Mouse (Mus musculus): ENCODE data around the gene Ush2a. TPM values are rescaled to one million over a fixed set of nuclear protein-coding genes. Genes with fewer than 3 reads are reported as not detected.

The Ush2a gene
- polyA plus RNA-seq, 1 experiment from 2014 or later, result 0.09 TPM

DNA sequence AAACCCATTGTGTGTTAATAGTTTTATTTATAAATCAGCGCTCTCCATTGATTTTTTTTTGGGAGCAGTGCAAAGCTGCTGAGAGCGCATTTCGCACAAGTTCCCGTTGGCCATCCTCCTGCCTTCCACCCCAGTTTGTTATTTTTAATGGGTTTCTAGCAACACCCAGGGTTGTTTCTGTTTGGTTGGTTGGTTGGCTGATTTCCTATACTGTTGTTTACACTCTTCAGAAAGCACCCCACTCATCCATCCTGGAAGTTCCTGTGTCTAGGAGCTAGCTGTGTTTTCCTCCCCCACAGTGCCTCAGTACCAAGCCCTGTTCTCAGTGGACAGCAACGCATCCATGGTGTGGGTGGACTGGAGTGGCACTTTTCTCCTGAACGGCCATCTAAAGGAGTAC lies 689.3 kb downstream of the Ush2a start:
- H3K4me1 ChIP-seq, result no peaks in the 10 kb centered on the region
- 85% methylated on average over 6 of the region's 6 CpGs for WGBS

DNA sequence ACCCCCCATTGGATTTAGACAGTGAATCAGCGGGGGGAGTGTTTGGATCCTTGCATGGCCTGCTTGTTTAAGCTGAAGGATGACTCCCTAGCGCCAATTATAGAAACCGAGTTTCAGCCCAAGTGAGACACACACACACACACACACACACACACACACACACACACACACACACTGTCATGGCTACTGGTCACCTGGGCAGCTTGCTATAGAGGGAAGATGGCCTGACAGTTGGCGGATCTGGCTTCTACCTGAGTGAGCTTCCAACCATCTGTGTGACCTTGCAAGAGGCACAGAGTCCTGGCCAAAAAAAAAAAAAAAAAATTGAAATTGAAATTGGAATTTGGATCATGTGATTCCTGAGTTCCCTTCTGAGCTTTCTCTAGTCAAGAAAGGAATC lies 690.7 kb downstream of the Ush2a start:
- Histone ChIP-seq H3K9ac (no peak overlapping the region), H3K36me3 (no peaks in the 10 kb centered on the region), H3K9me3 (no peaks in the 10 kb centered on the region), H3K27me3 (replicated peaks) (no peaks in the 10 kb centered on the region), H3K4me2 (no peak overlapping the region), H3K4me3 (replicated peaks) (no peak overlapping the region), H3K4me1 (no peaks in the 10 kb centered on the region), H3K27ac (no peak overlapping the region)
- 88% methylated on average over 4 of the region's 4 CpGs for WGBS
- no peak for ATAC-seq (ENCODE audit: insufficient read depth, low FRiP score, low read depth)

More for the DNA sequence above, 689.3 kb downstream of the Ush2a start:
- Histone ChIP-seq H3K4me3 (replicated peaks) (no peak overlapping the region), H3K4me2 (no peak overlapping the region), H3K27me3 (replicated peaks) (no peaks in the 10 kb centered on the region), H3K9ac (no peak overlapping the region), H3K9me3 (no peaks in the 10 kb centered on the region), H3K27ac (no peak overlapping the region), H3K36me3 (no peaks in the 10 kb centered on the region)
- ATAC-seq (ENCODE audit: insufficient read depth, low FRiP score, low read depth), result no peak

DNA sequence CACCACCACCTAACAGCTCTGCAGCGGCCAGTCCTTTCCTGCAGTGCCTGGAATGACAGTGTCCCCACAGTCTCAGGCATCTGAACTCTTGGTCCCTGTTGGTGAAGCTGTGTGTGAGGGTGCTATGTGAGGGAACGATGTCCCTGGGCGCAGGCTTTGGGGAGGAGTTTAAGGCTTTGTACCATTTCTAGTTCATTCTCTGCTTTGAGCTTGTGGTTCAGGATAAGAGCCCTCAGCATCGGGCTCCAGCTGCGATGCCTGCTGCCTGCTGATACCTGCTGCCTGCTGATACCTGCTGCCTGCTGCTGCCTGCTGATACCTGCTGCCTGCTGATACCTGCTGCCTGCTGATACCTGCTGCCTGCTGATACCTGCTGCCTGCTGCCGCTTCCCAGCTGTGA lies 711.3 kb downstream of the Ush2a start:
- peak; percentile 92 for ATAC-seq (ENCODE audit: insufficient read depth, low FRiP score, low read depth)
- H3K4me3 ChIP-seq (replicated peaks), result no peak overlapping the region
- H3K9me3 ChIP-seq, result no peaks in the 10 kb centered on the region
- H3K4me2 ChIP-seq, result no peak overlapping the region
- H3K27ac ChIP-seq, result no peak overlapping the region
- no peaks in the 10 kb centered on the region for H3K4me1 ChIP-seq
- H3K9ac ChIP-seq, result no peak overlapping the region
- H3K36me3 ChIP-seq, result peaks cover 35% of the 10 kb centered on the region
- WGBS, result 91% methylated on average over 6 of the region's 6 CpGs
- no peaks in the 10 kb centered on the region for H3K27me3 ChIP-seq (replicated peaks)

DNA sequence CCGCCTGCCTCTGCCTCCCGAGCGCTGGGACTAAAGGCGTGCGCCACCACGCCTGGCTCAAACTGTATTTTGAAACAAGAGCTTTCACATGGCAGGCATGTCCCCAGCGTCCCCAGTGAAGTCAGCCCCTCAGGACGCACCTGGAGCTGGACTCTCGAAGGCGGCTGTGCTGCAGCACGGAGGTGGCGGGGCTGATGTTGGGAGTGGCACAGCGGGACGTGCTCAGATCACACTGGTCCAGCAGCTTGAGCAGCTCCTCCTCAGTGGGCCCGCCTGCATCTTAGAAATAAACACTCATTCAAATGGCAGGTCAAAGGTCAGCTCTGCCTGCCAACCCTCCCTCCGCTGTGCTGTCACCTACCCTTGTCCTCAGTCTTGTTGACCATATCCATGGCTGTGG lies 712.1 kb downstream of the Ush2a start:
- H3K27me3 ChIP-seq (replicated peaks), result no peaks in the 10 kb centered on the region
- WGBS, result 87% methylated on average over 16 of the region's 16 CpGs
- no peak overlapping the region for H3K4me3 ChIP-seq (replicated peaks)
- no peaks in the 10 kb centered on the region for H3K9me3 ChIP-seq
- H3K4me2 ChIP-seq, result no peak overlapping the region
- no peak overlapping the region for H3K27ac ChIP-seq
- ATAC-seq (ENCODE audit: insufficient read depth, low FRiP score, low read depth), result peak; percentile 57; the same call in 1 of the 2 replicates
- no peak overlapping the region for H3K9ac ChIP-seq
- H3K36me3 ChIP-seq, result peaks cover 32% of the 10 kb centered on the region
- no peaks in the 10 kb centered on the region for H3K4me1 ChIP-seq

DNA sequence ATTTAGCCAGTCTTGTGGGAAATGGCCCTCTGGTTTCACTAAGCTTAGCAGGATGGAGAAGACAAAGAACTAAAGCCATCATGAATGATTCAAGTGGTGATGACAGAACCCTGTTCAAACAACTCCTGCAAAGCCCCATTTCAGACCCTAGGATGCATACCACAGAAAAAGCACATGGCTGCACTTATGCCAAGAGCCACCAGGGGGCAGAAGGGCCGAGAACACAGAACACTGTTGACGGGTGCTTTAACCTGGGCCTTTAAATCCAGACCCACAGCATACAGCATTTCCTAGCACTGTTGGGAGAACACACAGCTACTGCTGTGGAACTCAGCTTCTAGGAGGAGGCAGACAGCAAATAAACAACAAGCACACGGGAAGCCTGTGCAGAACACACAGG lies 718.2 kb downstream of the Ush2a start:
- H3K36me3 ChIP-seq, result peaks cover 41% of the 10 kb centered on the region

DNA sequence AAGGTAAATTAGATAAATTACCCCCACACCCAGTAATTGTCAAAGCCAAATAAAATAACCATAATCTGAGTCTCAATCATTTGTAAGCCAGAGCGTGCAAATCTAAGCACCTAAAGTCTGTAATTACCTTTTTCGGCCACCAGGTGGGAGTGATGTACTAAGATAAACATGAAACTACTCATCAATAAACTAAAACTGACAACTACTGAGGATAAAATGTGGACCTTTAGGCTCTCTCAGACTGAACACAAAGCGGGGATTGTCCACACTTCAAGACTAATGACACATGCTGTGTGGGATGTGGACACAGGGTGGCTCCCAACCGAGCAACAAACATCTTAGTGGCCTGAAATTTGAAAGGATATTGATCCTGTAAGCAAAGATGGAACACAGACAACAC lies 731.4 kb downstream of the Ush2a start:
- Histone ChIP-seq H3K4me1 (no peaks in the 10 kb centered on the region), H3K4me3 (replicated peaks) (no peak overlapping the region), H3K36me3 (peaks cover 28% of the 10 kb centered on the region), H3K4me2 (no peak overlapping the region), H3K27ac (no peak overlapping the region), H3K9ac (no peak overlapping the region), H3K9me3 (no peaks in the 10 kb centered on the region), H3K27me3 (replicated peaks) (no peaks in the 10 kb centered on the region)
- 38% methylated on average over 4 of the region's 4 CpGs for WGBS
- no peak for ATAC-seq (ENCODE audit: insufficient read depth, low FRiP score, low read depth)

More for the DNA sequence above, 718.2 kb downstream of the Ush2a start:
- Histone ChIP-seq H3K4me2 (no peak overlapping the region), H3K9me3 (no peaks in the 10 kb centered on the region), H3K27ac (no peak overlapping the region), H3K4me1 (no peaks in the 10 kb centered on the region), H3K9ac (no peak overlapping the region), H3K27me3 (replicated peaks) (no peaks in the 10 kb centered on the region), H3K4me3 (replicated peaks) (no peak overlapping the region)
- 24% methylated on average over 3 of the region's 3 CpGs for WGBS
- peak; percentile 65; the same call in 1 of the 2 replicates for ATAC-seq (ENCODE audit: insufficient read depth, low FRiP score, low read depth)

DNA sequence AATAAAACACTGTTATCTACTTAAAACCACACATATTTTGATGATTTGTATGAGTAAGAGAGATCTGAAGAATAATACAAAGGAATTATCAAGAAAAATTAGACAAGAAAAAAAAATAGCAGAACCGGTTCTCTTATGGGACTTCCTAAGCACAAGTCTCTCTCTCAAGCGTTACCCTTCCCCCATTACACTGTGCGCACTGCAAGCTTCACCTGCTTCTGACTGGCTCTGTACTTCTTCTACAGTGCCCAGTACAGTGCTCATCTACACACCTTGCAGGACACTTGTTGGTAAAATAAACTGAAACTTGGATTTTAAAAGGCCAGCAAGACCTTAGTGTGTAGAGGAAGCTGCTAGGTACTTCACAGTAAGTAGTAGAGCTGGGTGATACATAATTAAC lies 736.1 kb downstream of the Ush2a start:
- ATAC-seq (ENCODE audit: insufficient read depth, low FRiP score, low read depth), result no peak
- H3K36me3 ChIP-seq, result peaks cover 27% of the 10 kb centered on the region
- 90% methylated on average over 3 of the region's 3 CpGs for WGBS

DNA sequence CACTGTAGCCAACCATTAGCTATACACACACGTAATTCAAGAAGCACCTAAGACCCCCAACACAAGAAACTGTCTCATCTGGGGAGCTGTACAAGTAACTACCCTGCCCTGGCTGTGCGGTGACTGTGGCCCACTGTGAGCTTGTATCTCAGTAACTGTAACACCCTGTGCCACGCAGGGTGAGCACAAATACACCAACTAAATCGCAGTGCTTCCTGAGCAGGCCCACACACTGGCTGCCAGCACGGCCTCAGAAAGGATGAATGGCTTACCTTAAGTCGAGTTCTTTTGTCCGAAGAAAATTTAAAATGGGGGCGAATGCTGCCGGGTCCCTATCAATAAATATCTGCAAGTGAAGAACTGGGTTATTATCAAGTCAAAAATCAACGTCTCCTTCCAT lies 738.2 kb downstream of the Ush2a start:
- Histone ChIP-seq H3K4me3 (replicated peaks) (no peak overlapping the region), H3K4me1 (no peaks in the 10 kb centered on the region), H3K9ac (no peak overlapping the region), H3K27me3 (replicated peaks) (no peaks in the 10 kb centered on the region), H3K4me2 (no peak overlapping the region), H3K27ac (no peak overlapping the region), H3K9me3 (no peaks in the 10 kb centered on the region), H3K36me3 (peaks cover 27% of the 10 kb centered on the region)
- WGBS, result 88% methylated on average over 10 of the region's 10 CpGs
- no peak for ATAC-seq (ENCODE audit: insufficient read depth, low FRiP score, low read depth)

More for the DNA sequence above, 736.1 kb downstream of the Ush2a start:
- H3K27me3 ChIP-seq (replicated peaks), result no peaks in the 10 kb centered on the region
- no peak overlapping the region for H3K4me2 ChIP-seq
- no peak overlapping the region for H3K27ac ChIP-seq
- no peak overlapping the region for H3K4me3 ChIP-seq (replicated peaks)
- H3K9me3 ChIP-seq, result no peaks in the 10 kb centered on the region
- no peaks in the 10 kb centered on the region for H3K4me1 ChIP-seq
- no peak overlapping the region for H3K9ac ChIP-seq

DNA sequence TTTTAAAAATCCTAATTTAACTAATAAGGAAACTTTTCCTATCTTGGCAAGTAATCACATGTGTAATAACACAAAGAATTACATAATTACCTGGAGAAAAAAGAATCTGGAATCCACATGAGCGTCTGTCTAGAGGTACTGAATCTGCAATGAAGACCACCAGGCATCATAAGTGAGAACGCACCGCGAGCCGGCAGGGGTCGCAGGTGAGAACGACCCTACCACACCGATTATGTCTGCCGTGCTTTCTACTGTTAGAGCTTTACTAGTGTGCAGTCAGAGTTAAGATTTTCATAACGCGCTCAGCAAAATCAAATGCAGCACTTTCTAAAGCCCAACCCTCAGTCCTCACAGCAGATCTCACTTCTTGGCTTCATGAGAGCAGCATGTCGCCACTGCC lies 740.0 kb downstream of the Ush2a start:
- Histone ChIP-seq H3K9ac (no peak overlapping the region), H3K36me3 (peaks cover 16% of the 10 kb centered on the region), H3K4me2 (no peak overlapping the region), H3K27ac (no peak overlapping the region), H3K4me3 (replicated peaks) (no peak overlapping the region), H3K27me3 (replicated peaks) (no peaks in the 10 kb centered on the region), H3K4me1 (0 out of 2 replicates have a peak, but pooled peaks cover 5% of the 10 kb centered on the region), H3K9me3 (no peaks in the 10 kb centered on the region)
- WGBS, result 87% methylated on average over 12 of the region's 12 CpGs
- no peak for ATAC-seq (ENCODE audit: insufficient read depth, low FRiP score, low read depth)

DNA sequence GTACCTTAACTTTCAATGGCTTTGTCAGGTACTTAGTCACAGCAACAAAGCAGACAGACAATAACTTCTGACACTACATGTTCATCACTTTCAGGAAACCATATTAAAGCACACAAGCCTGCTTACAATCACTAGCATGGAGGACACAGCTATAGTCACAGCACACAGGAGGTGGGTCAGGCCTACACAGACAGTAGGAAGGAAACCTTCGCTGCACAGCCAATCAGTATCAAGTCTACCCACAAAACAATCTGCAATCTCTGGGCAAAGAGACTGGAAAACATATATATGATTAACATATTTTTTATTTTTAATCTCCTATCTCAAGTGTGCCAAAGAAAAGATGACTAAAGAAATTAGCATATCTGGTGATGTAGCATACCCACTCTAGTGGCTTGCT lies 743.0 kb downstream of the Ush2a start:
- Histone ChIP-seq H3K27me3 (replicated peaks) (no peaks in the 10 kb centered on the region), H3K4me3 (replicated peaks) (no peak overlapping the region), H3K9ac (no peak overlapping the region), H3K4me1 (0 out of 2 replicates have a peak, but pooled peaks cover 5% of the 10 kb centered on the region), H3K27ac (no peak overlapping the region), H3K36me3 (peaks cover 3% of the 10 kb centered on the region; the same call in 1 of the 2 replicates), H3K9me3 (no peaks in the 10 kb centered on the region), H3K4me2 (no peak overlapping the region)
- no peak for ATAC-seq (ENCODE audit: insufficient read depth, low FRiP score, low read depth)
- WGBS, result 95% methylated on average over 1 of the region's 1 CpGs

DNA sequence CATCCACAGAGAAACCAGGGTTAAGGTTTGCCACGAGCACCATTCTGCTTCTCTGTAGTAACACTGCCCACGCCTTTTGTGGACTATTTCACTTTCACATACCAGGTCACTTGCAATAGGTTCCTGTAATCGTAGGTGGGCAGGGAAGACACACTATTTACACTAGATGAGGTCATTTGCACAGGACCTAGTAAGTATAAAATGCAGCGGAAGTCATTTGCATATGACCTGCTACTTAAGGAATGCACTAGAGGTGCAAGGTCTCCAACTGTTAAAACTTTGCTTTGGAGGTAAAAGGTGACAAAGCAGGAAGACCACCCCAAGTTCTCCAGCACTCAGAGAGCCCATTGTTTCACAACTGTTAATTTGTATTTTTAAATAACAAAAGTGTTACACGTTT lies 744.4 kb downstream of the Ush2a start:
- Histone ChIP-seq H3K9me3 (no peaks in the 10 kb centered on the region), H3K4me1 (0 out of 2 replicates have a peak, but pooled peaks cover 5% of the 10 kb centered on the region), H3K9ac (peak overlapping the region; percentile 97; the same call in 1 of the 2 replicates), H3K4me2 (peak overlapping the region; percentile 76), H3K27ac (no peak overlapping the region), H3K36me3 (no peaks in the 10 kb centered on the region), H3K4me3 (replicated peaks) (peak overlapping the region; percentile 98), H3K27me3 (replicated peaks) (no peaks in the 10 kb centered on the region)
- ATAC-seq (ENCODE audit: insufficient read depth, low FRiP score, low read depth), result peak; percentile 48; the same call in 1 of the 2 replicates
- 41% methylated on average over 5 of the region's 5 CpGs for WGBS

DNA sequence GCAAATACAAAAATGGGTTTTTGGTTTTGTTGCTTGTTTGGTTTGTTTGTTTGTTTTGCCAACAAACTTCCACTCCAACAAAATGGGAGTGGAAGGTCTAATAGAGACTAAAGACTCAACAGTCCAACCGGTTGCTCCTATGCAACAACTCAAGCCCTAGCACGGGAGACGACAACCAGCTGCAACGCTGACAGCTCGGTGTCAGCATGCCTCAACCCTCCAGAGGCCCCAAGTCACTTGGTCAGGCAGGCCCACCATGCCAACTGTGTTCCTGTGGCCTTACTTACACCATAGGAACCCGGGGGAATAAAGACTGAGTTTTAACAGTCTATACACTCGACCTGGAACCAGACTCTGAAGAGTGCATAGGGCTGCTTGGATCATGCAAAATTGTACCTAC lies 745.0 kb downstream of the Ush2a start:
- WGBS, result 2% methylated on average over 7 of the region's 7 CpGs
- peak overlapping the region; percentile 98 for H3K4me3 ChIP-seq (replicated peaks)
- ATAC-seq (ENCODE audit: insufficient read depth, low FRiP score, low read depth), result no peak

More for the DNA sequence above, 745.0 kb downstream of the Ush2a start:
- Histone ChIP-seq H3K27me3 (replicated peaks) (no peaks in the 10 kb centered on the region), H3K9ac (peak overlapping the region; percentile 97), H3K9me3 (no peaks in the 10 kb centered on the region), H3K36me3 (no peaks in the 10 kb centered on the region), H3K4me2 (peak overlapping the region; percentile 76), H3K27ac (no peak overlapping the region), H3K4me1 (0 out of 2 replicates have a peak, but pooled peaks cover 5% of the 10 kb centered on the region)
